Mouse (Mus musculus) skeletal muscle tissue, adult 2 months (tissue): ENCODE results near the gene Aatf.

Source experiments
- DNase-seq: peaks from one replicate; pipeline ENCODE4 v3.0.0-alpha.2; 2012; ENCODE audit warnings: low read depth, low spot score

The Aatf gene

DNA sequence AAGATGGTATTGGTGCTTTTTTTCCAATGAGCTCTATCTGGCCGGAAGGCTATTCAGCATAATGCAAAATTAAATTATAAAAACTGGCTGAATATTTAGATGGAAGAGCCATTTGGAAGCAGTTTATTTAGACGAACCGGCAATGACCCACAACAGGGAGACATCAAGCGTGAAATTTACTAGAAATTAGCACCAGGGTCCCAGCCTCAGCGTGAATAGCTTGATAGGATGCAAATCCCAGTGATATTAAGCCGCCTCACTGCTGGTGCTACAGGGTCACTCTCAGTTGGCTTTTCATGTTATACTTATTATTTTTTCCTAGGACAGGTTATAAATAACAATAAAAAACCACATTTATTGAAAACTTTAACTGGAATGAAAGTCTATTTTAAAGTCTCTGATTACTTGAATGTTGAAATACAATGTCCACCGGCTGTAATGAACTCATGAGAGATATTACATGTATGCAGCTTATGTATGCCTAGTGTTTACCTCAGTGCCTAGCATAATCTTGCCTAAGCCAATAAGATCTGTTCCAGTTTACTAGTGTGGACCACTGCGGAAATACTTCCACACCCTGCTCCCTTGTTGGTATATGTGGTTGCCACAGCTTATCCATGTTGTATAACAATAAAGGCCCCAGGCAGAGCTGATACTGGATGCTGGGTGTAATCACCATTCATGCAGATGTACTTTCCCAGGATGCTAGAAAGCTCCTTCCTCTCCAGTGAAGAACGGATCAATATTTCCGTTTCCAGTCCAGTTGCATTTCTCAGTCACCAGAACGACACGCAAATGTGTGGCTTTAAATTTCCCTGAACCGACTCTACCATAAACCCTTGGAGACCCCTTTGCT, 136.6 kb downstream of the Aatf start:
- DNase-seq, result no peak

- no peak for DNase-seq
Measured at GRCm38 (mm10) chr11:84375951-84376496, 137.3 kb downstream of the Aatf start.

DNA sequence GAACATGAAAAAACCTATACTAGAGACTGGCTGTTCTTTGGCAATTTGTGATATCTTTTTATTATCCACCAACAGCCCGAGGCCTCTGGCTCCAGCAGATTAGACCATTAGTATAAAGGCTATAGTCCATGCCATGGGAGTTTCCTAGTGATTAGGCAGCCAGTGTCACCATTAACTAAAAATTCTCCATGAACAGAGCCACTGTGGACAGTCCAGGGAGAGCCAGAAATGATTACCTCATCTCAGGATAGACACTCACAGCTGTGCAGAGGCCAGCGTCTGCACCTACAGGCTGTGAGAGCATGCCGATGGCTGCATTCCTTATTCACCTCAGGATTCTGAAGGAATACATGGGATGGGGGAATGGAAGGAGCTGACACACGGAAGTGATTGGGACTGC, 140.2 kb downstream of the Aatf start:
- no peak for DNase-seq
